Mouse (Mus musculus): ENCODE data around the gene Retreg3. TPM values are rescaled to one million over a fixed set of nuclear protein-coding genes. Genes with fewer than 3 reads are reported as not detected.

Gene Retreg3
- polyA plus RNA-seq, 2 experiments: 5.3 to 20.4 TPM

- H3K9me3 ChIP-seq (ENCODE audit: control insufficient read depth, low read length): no peaks in the 10 kb centered on the region
- TF ChIP-seq EP300 (IDR thresholded peaks at IDR 0.05; ENCODE audit: low read depth): no peak
- TF ChIP-seq CTCF (IDR thresholded peaks at IDR 0.05; ENCODE audit: low read depth): no peak
- peak overlapping the region; percentile 65 for H3K4me2 ChIP-seq (ENCODE audit: low read depth)
- H3K9ac ChIP-seq (replicated peaks): peak overlapping the region; percentile 67
- H3K27ac ChIP-seq: peak overlapping the region; percentile 97
- DNase-seq (ENCODE audit: low read depth in 3 of 3, low spot score in 3 of 3) (no peak), ATAC-seq (ENCODE audit: insufficient read depth) (peak; percentile 9)
- peaks cover 32 to 49% of the 10 kb centered on the region in 2 experiments for H3K4me1 ChIP-seq (replicated peaks; ENCODE audit: control insufficient read depth in 2 of 2, insufficient read depth in 2 of 2, low read length in 1 of 2)
- no peaks in the 10 kb centered on the region; the same call in 1 of the 2 replicates for H3K27me3 ChIP-seq (ENCODE audit: control insufficient read depth, insufficient read depth, low read length)
- WGBS (ENCODE audit: insufficient replicate concordance): 52% methylated on average over 14 of the region's 14 CpGs
- H3K36me3 ChIP-seq (replicated peaks; ENCODE audit: control insufficient read depth, insufficient read depth, low read depth): peaks cover 28% of the 10 kb centered on the region
- H3K4me3 ChIP-seq (ENCODE audit: insufficient read depth in 1 of 2, low read depth in 2 of 2, low read length in 2 of 2): peak overlapping the region in 1 of 2 experiments; percentile 13; a peak in 1 of 4 replicates
Measured at GRCm38 (mm10) chr11:101062971-101063675, 56.6 kb downstream of the Retreg3 start.

GRCm38 (mm10) chr11:101062165-101062884 lies 57.4 kb downstream of the Retreg3 start:
- 73% methylated on average over 12 of the region's 12 CpGs for WGBS (ENCODE audit: insufficient replicate concordance)
- DNase-seq (ENCODE audit: low read depth in 3 of 3, low spot score in 3 of 3): no peak

GRCm38 (mm10) chr11:101061049-101061448 lies 58.6 kb downstream of the Retreg3 start:
- Histone ChIP-seq H3K4me1 (replicated peaks; ENCODE audit: control insufficient read depth in 2 of 2, insufficient read depth in 2 of 2, low read length in 1 of 2) (peaks cover 27 to 40% of the 10 kb centered on the region in 2 experiments), H3K9ac (replicated peaks) (no peak overlapping the region), H3K9me3 (ENCODE audit: control insufficient read depth, low read length) (no peaks in the 10 kb centered on the region), H3K4me2 (ENCODE audit: low read depth) (no peak overlapping the region), H3K36me3 (replicated peaks; ENCODE audit: control insufficient read depth, insufficient read depth, low read depth) (peaks cover 43% of the 10 kb centered on the region), H3K27me3 (ENCODE audit: control insufficient read depth, insufficient read depth, low read length) (no peaks in the 10 kb centered on the region), H3K4me3 (ENCODE audit: insufficient read depth in 1 of 2, low read depth in 2 of 2, low read length in 2 of 2) (no peak overlapping the region), H3K27ac (no peak overlapping the region)
- no peak for TF ChIP-seq EP300 (IDR thresholded peaks at IDR 0.05; ENCODE audit: low read depth)
- no peak for TF ChIP-seq CTCF (IDR thresholded peaks at IDR 0.05; ENCODE audit: low read depth)
- no peak for ATAC-seq (ENCODE audit: insufficient read depth)
- no peak for DNase-seq (ENCODE audit: low read depth in 3 of 3, low spot score in 3 of 3)
- WGBS (ENCODE audit: insufficient replicate concordance): 87% methylated on average over 5 of the region's 5 CpGs

More at GRCm38 (mm10) chr11:101062165-101062884, 57.4 kb downstream of the Retreg3 start:
- H3K36me3 ChIP-seq (replicated peaks; ENCODE audit: control insufficient read depth, insufficient read depth, low read depth): peaks cover 31% of the 10 kb centered on the region
- TF ChIP-seq CTCF (IDR thresholded peaks at IDR 0.05; ENCODE audit: low read depth): peak; percentile 58
- TF ChIP-seq EP300 (IDR thresholded peaks at IDR 0.05; ENCODE audit: low read depth): no peak
- no peak overlapping the region; the same call in 1 of the 2 replicates for H3K9ac ChIP-seq (replicated peaks)
- no peaks in the 10 kb centered on the region for H3K27me3 ChIP-seq (ENCODE audit: control insufficient read depth, insufficient read depth, low read length)
- no peaks in the 10 kb centered on the region for H3K9me3 ChIP-seq (ENCODE audit: control insufficient read depth, low read length)
- H3K4me3 ChIP-seq (ENCODE audit: insufficient read depth in 1 of 2, low read depth in 2 of 2, low read length in 2 of 2): no peak overlapping the region
- H3K4me2 ChIP-seq (ENCODE audit: low read depth): peak overlapping the region; percentile 65; the same call in 1 of the 2 replicates
- peaks cover 32 to 49% of the 10 kb centered on the region in 2 experiments for H3K4me1 ChIP-seq (replicated peaks; ENCODE audit: control insufficient read depth in 2 of 2, insufficient read depth in 2 of 2, low read length in 1 of 2)
- no peak for ATAC-seq (ENCODE audit: insufficient read depth)
- peak overlapping the region; percentile 97 for H3K27ac ChIP-seq

- Histone ChIP-seq H3K27ac (no peak overlapping the region), H3K36me3 (replicated peaks; ENCODE audit: control insufficient read depth, insufficient read depth, low read depth) (peaks cover 50% of the 10 kb centered on the region), H3K27me3 (ENCODE audit: control insufficient read depth, insufficient read depth, low read length) (no peaks in the 10 kb centered on the region), H3K4me2 (ENCODE audit: low read depth) (no peak overlapping the region), H3K4me1 (replicated peaks; ENCODE audit: control insufficient read depth in 2 of 2, insufficient read depth in 2 of 2, low read length in 1 of 2) (peaks cover 23 to 36% of the 10 kb centered on the region in 2 experiments), H3K9me3 (ENCODE audit: control insufficient read depth, low read length) (no peaks in the 10 kb centered on the region), H3K9ac (replicated peaks) (no peak overlapping the region), H3K4me3 (ENCODE audit: insufficient read depth in 1 of 2, low read depth in 2 of 2, low read length in 2 of 2) (no peak overlapping the region)
- no peak for DNase-seq (ENCODE audit: low read depth in 3 of 3, low spot score in 3 of 3)
- 78% methylated on average over 8 of the region's 8 CpGs for WGBS (ENCODE audit: insufficient replicate concordance)
- ATAC-seq (ENCODE audit: insufficient read depth): no peak
- TF ChIP-seq CTCF (IDR thresholded peaks at IDR 0.05; ENCODE audit: low read depth) (no peak), EP300 (IDR thresholded peaks at IDR 0.05; ENCODE audit: low read depth) (no peak)
Measured at GRCm38 (mm10) chr11:101060126-101060525, 59.6 kb downstream of the Retreg3 start.

- DNase-seq (ENCODE audit: low read depth in 3 of 3, low spot score in 3 of 3) (no peak), ATAC-seq (ENCODE audit: insufficient read depth) (no peak)
- no peak overlapping the region for H3K9ac ChIP-seq (replicated peaks)
- no peak overlapping the region for H3K4me3 ChIP-seq (ENCODE audit: insufficient read depth in 1 of 2, low read depth in 2 of 2, low read length in 2 of 2)
- 84% methylated on average over 10 of the region's 10 CpGs for WGBS (ENCODE audit: insufficient replicate concordance)
- H3K27ac ChIP-seq: no peak overlapping the region
- TF ChIP-seq EP300 (IDR thresholded peaks at IDR 0.05; ENCODE audit: low read depth): no peak
- no peak for TF ChIP-seq CTCF (IDR thresholded peaks at IDR 0.05; ENCODE audit: low read depth)
- H3K36me3 ChIP-seq (replicated peaks; ENCODE audit: control insufficient read depth, insufficient read depth, low read depth): peaks cover 50% of the 10 kb centered on the region
- H3K4me1 ChIP-seq (replicated peaks; ENCODE audit: control insufficient read depth in 2 of 2, insufficient read depth in 2 of 2, low read length in 1 of 2): peaks cover 16 to 30% of the 10 kb centered on the region in 2 experiments
- no peak overlapping the region for H3K4me2 ChIP-seq (ENCODE audit: low read depth)
- H3K27me3 ChIP-seq (ENCODE audit: control insufficient read depth, insufficient read depth, low read length): no peaks in the 10 kb centered on the region
- no peaks in the 10 kb centered on the region for H3K9me3 ChIP-seq (ENCODE audit: control insufficient read depth, low read length)
Measured at GRCm38 (mm10) chr11:101059473-101059872, 60.2 kb downstream of the Retreg3 start.

Measured in liver, embryonic 14.5 days (tissue).